Mouse (Mus musculus) limb, embryonic 12.5 days (tissue): ENCODE results near the gene Vmn1r80. TPM values are rescaled to one million over a fixed set of nuclear protein-coding genes. Genes with fewer than 3 reads are reported as not detected.
"Not testable (repeated sequence)": the region's sequence is repeated elsewhere in the genome, so short reads cannot be mapped to it uniquely, and the experiment has no call there.

ENCODE experiments used
- ATAC-seq: fragments of 200-750 bp; cut with Nextera tagmentation; 2 replicates; pipeline ENCODE4 v1.8.0; 2017; ENCODE audit warnings: low read depth, moderate TSS enrichment; ENCODE audit not compliant: insufficient number of reproducible peaks, insufficient read depth, low FRiP score, low TSS enrichment
- H3K27ac ChIP-seq: fragments of 300-500 bp; sonication (generic); 2 replicates; pipeline ENCODE4 v1.5.1; 2016; ENCODE audit warnings: mild to moderate bottlenecking, moderate library complexity
- H3K27me3 ChIP-seq: fragments of 300-500 bp; sonication (generic); 2 replicates; pipeline ENCODE4 v1.6.1; 2016; ENCODE audit warnings: mild to moderate bottlenecking, moderate library complexity
- H3K36me3 ChIP-seq: fragments of 300-500 bp; sonication (generic); 2 replicates; pipeline ENCODE4 v1.6.1; 2016; ENCODE audit warnings: mild to moderate bottlenecking, moderate library complexity
- H3K4me1 ChIP-seq: fragments of 300-500 bp; sonication (generic); replicated peaks from 2 replicates; pipeline ENCODE4 v1.6.1; 2016
- H3K4me2 ChIP-seq: fragments of 300-500 bp; sonication (generic); 2 replicates; pipeline ENCODE4 v1.6.1; 2016; ENCODE audit warnings: mild to moderate bottlenecking, moderate library complexity
- H3K4me3 ChIP-seq: fragments of 300-500 bp; sonication (generic); replicated peaks from 2 replicates; pipeline ENCODE4 v1.5.1; 2016; ENCODE audit warnings: mild to moderate bottlenecking
- H3K9ac ChIP-seq: fragments of 300-500 bp; sonication (generic); replicated peaks from 2 replicates; pipeline ENCODE4 v1.6.1; 2016; ENCODE audit warnings: mild to moderate bottlenecking, moderate library complexity
- H3K9me3 ChIP-seq: fragments of 300-500 bp; sonication (generic); 2 replicates; pipeline ENCODE4 v1.6.1; 2016; ENCODE audit warnings: mild to moderate bottlenecking, moderate library complexity
- WGBS: fragments of 180-500 bp; shearing (Covaris S2); methylation state at CpG from one replicate; pipeline ENCODE4 v1.1.7; 2016; 5-methylcytosine and 5-hydroxymethylcytosine counted together
- polyA plus RNA-seq: library from polyadenylated mRNA; unstranded; fragments of >200 nt; fragmentation: Nextera tagmentation; extraction: Ambion mirVana; gene quantifications from 2 replicates; pipeline ENCODE4 v1.2.1, GENCODE M21; 2016

The Vmn1r80 gene
- polyA plus RNA-seq = not detected in 2 replicates

GRCm38 (mm10) chr7:12188986-12189385 is at the start of gene Vmn1r80:
Gene Vmn1r80, plus strand, starts transcription at chr7:12189286.
- Histone ChIP-seq H3K27me3 (no peaks in the 10 kb centered on the region), H3K9me3 (peaks cover 9% of the 10 kb centered on the region; the same call in 1 of the 2 replicates), H3K4me3 (no peak within 1 kb of the TSS), H3K9ac (no peak within 1 kb of the TSS), H3K27ac (no peak within 1 kb of the TSS), H3K36me3 (no peaks in the 10 kb centered on the region), H3K4me1 (no peaks in the 10 kb centered on the region), H3K4me2 (no peak within 1 kb of the TSS)
- WGBS = 81% methylated on average over 1 of the region's 1 CpGs
- no peak for ATAC-seq

DNA sequence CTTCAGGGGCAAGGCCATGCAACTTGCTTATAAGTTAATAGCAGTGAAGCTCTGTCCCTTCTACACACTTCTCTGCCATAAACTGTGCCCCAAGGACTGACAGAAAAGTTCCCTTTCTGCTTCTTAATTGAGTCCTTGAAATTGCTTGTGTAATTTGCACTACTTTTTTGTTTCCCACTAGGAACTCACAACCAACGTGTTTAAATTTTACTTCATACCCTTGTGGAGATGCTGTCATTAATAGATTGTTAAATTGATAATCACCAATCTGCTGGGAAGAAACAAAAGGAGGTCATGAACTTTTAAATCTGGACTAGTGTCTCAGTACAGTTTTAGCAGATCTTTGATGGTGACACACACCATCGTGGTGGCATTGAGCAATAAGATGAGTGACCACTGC is 39.1 kb upstream of the Vmn1r80 start, which contains the start of gene Vmn1r78:
Gene Vmn1r78, plus strand, starts transcription at position 301 of the 400 bp plus-strand sequence.
- H3K4me1 ChIP-seq = no peaks in the 10 kb centered on the region
- no peak within 1 kb of the TSS for H3K4me3 ChIP-seq
- no peaks in the 10 kb centered on the region for H3K27me3 ChIP-seq
- WGBS = 57% methylated on average over 2 of the region's 2 CpGs
- H3K9me3 ChIP-seq = peaks cover 15% of the 10 kb centered on the region; the same call in 1 of the 2 replicates
- H3K9ac ChIP-seq = no peak within 1 kb of the TSS
- ATAC-seq = no peak
- H3K4me2 ChIP-seq = no peak within 1 kb of the TSS
- no peak within 1 kb of the TSS for H3K27ac ChIP-seq
- H3K36me3 ChIP-seq = no peaks in the 10 kb centered on the region

- ATAC-seq, H3K9ac ChIP-seq, H3K4me1 ChIP-seq, H3K4me3 ChIP-seq, H3K36me3 ChIP-seq, H3K4me2 ChIP-seq, H3K27ac ChIP-seq, H3K9me3 ChIP-seq, H3K27me3 ChIP-seq: not testable (repeated sequence)
- WGBS = 44% methylated on average over 1 of the region's 1 CpGs
Measured at GRCm38 (mm10) chr7:12156463-12156862, 32.6 kb upstream of the Vmn1r80 start.

DNA sequence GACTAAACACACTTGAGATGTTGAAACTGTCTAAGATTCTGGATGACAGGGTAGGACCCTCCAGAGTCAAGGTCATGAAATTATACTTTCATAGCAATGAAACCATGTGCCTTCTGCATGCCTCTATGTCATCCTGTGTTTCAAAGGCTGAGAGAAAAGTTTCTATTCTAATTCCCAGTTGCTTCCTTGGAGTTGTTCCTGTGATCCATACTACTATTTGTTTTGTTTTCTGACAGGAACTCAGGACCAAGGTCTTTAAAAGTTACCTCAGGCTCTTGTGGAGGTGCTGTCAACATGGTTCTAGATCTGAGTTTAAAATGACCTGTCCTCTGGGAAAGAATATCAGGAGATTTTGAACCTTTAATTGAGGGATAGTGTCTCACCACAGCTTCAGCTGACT is 18.1 kb upstream of the Vmn1r80 start, which contains the start of gene Vmn1r79:
Gene Vmn1r79, plus strand, starts transcription at position 301 of the 400 bp plus-strand sequence.
- H3K4me1 ChIP-seq, H3K4me3 ChIP-seq, ATAC-seq, H3K9me3 ChIP-seq, H3K27ac ChIP-seq, H3K9ac ChIP-seq, H3K4me2 ChIP-seq, H3K27me3 ChIP-seq, H3K36me3 ChIP-seq: not testable (repeated sequence)

DNA sequence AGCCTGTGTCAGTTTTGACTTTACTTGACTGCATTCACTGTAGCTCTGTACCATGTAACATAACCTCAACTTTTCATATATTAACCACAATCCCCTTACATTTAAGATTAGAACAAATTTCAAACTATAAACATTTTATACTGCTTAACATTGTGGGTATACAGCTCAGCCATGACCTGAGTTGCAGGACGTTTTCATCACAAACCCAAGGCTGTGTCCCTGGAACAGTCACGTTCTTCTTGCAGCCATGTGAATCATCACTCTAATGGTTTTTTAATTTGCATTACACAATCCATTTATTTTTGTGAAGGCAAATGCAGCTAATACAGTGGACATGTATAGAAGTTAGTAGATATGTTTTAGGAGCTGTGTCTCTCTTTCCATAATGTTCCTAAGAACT is 16.2 kb upstream of the Vmn1r80 start:
- H3K4me3 ChIP-seq, H3K27me3 ChIP-seq: not testable (repeated sequence)
- WGBS = 57% methylated on average over 2 of the region's 2 CpGs

DNA sequence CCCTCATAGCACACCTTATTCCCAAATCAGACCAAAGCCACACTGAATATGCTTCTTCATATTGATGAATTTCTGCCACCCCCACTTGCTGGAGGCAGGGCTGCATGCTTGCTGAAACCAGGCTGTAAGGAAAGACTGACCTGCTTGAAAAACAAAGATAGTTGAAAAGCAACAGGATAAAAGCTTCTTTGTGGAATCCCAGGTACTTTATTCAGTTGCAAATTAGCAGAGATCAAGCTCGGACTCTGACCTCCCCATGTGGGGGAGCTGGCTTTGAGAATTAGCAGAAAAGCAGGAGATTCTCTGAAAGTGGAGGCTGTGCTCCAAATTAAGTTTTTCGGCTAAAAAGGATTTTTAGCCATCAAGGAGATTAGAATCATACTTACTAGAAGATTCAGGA is 15.1 kb downstream of the Vmn1r80 start:
- Histone ChIP-seq H3K36me3 (no peaks in the 10 kb centered on the region), H3K4me3 (no peak overlapping the region), H3K4me1 (no peaks in the 10 kb centered on the region), H3K27me3 (no peaks in the 10 kb centered on the region), H3K9me3 (peaks cover 20% of the 10 kb centered on the region; the same call in 1 of the 2 replicates), H3K27ac (no peak overlapping the region), H3K4me2 (no peak overlapping the region), H3K9ac (no peak overlapping the region)
- 76% methylated on average over 2 of the region's 2 CpGs for WGBS
- ATAC-seq = no peak

More for the DNA sequence above, 16.2 kb upstream of the Vmn1r80 start:
- not testable (repeated sequence) for ATAC-seq, H3K27ac ChIP-seq, H3K36me3 ChIP-seq, H3K9me3 ChIP-seq, H3K4me2 ChIP-seq, H3K9ac ChIP-seq, H3K4me1 ChIP-seq

Other genes starting within 250 kb of the Vmn1r80 start
- not detected in 2 replicates for gene Vmn1r77, start 152.5 kb upstream of the Vmn1r80 start, polyA plus RNA-seq
- gene Vmn1r78, start 39.0 kb upstream of the Vmn1r80 start, polyA plus RNA-seq = not detected in 2 replicates
- not detected in 2 replicates for gene Vmn1r79, start 18.0 kb upstream of the Vmn1r80 start, polyA plus RNA-seq
- gene Vmn1r81, start 79.0 kb downstream of the Vmn1r80 start, polyA plus RNA-seq = not detected in 2 replicates
- not detected in 2 replicates for gene Vmn1r82, start 111.1 kb downstream of the Vmn1r80 start, polyA plus RNA-seq
- 0.08 TPM in 1 of 2 replicates, not detected in the other for gene Vmn1r83, start 140.2 kb downstream of the Vmn1r80 start, polyA plus RNA-seq
- not detected in 2 replicates for gene Vmn1r84, start 180.0 kb downstream of the Vmn1r80 start, polyA plus RNA-seq
- 4.6 and 5.8 TPM in 2 replicates for gene Zfp551, start 233.5 kb downstream of the Vmn1r80 start, polyA plus RNA-seq